Mouse (Mus musculus) lung, postnatal 0 days (tissue): ENCODE measurements around the gene App.

Source experiments
- CTCF ChIP-seq: IDR thresholded peaks from 2 replicates; pipeline ENCODE4 v1.5.1; 2016; ENCODE audit warnings: antibody characterized with exemption, mild to moderate bottlenecking
- EP300 ChIP-seq: IDR thresholded peaks from 2 replicates; pipeline ENCODE4 v1.6.1; 2016; ENCODE audit warnings: antibody characterized with exemption, mild to moderate bottlenecking, control low read depth

GRCm38 (mm10) chr16:84919649-84920308 is 253.8 kb downstream of the App start:
- no peak for TF ChIP-seq EP300
- no peak for TF ChIP-seq CTCF
